In the genomic region with DNA sequence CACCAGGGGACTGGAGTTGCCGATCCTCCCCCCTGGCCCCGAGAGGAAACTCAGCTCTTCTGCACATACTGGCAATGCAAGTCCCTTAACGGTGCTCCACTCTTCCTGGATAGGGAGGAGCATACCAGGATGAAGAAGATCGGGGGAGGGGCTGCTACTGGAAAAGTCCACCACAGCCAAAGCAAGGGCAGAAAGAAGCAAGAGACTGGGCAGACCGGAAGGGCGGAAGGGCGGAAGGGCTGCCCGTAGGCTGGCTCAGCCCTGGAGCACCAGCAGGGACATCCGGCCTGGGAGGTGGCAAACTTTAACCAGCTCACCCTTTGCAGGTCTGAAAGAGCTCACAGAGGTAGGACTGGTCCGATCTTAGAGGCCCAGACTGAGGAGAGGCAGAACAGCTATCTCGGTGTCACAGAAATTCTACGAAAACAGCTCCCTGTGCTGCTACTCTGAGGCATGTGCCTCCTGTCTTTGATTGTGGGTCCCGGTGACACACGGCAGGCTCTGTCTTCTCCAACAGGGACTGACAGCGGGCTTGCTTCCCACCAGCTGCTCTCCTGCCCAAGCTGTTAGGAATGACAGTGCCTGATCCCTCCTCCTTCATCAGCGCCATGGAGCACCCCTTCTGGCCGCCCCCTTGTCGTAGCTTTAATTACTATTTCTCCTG, we compare ENCODE assay signal across 11 mouse cellular contexts.
A peak's percentile ranks its signal among the peaks of the same experiment; 100 is the strongest.
DNase-seq lines count a peak whose midpoint lies in the region; ATAC-seq and TF ChIP-seq lines count a peak whose summit lies in the region.
"Had no signal": no experiment of that assay in that cellular context is flagged by ENCODE, and none has a peak within 500 bp of the region (broad histone marks: within the 10 kb centered on the region; RNA-seq: fewer than 3 reads in every experiment).

No protein-coding gene starts in this region.

- DNase-seq in kidney, adult 2 months: peak; percentile 37
- DNase-seq in kidney, adult 18-20 months: no peak
- DNase-seq in kidney, postnatal 10 days: peak; percentile 57
- no peak for DNase-seq in natural killer cell, adult 2 months (ENCODE audit: low spot score in 2 of 2)
- DNase-seq in left cerebral cortex, postnatal 25 days (ENCODE audit: low spot score in 2 of 2): no peak
- DNase-seq in frontal cortex, adult 2 months (ENCODE audit: extremely low spot score in 1 of 2, low spot score in 1 of 2): no peak
- DNase-seq: adrenal gland, postnatal 25 days; right cerebral cortex, postnatal 4 days had no signal

- H3K9ac ChIP-seq in forebrain, embryonic 15.5 days (replicated peaks): no peak overlapping the region
- no peak overlapping the region for H3K9ac ChIP-seq in midbrain, embryonic 15.5 days

- WGBS in kidney, adult 2 months: 55% methylated on average over 18 of the region's 18 CpGs
- WGBS in forebrain, embryonic 15.5 days: 55% methylated on average over 18 of the region's 18 CpGs
- WGBS in midbrain, embryonic 15.5 days: 63% methylated on average over 18 of the region's 18 CpGs

- no peaks in the 10 kb centered on the region for H3K36me3 ChIP-seq in kidney, adult 2 months (ENCODE audit: control insufficient read depth, insufficient read depth, low read length)
- no peaks in the 10 kb centered on the region for H3K36me3 ChIP-seq in forebrain, embryonic 15.5 days
- no peaks in the 10 kb centered on the region for H3K36me3 ChIP-seq in midbrain, embryonic 15.5 days (replicated peaks)

- no peak; the same call in 1 of the 2 replicates for ATAC-seq in forebrain, embryonic 15.5 days (replicated peaks)
- no peak for ATAC-seq in midbrain, embryonic 15.5 days (replicated peaks)

- peak overlapping the region; percentile 6 for H3K27ac ChIP-seq in kidney, adult 2 months (ENCODE audit: insufficient read depth, low read depth, low read length)
- H3K27ac ChIP-seq in forebrain, embryonic 15.5 days (replicated peaks): peak overlapping the region; percentile 88
- H3K27ac ChIP-seq in midbrain, embryonic 15.5 days: peak overlapping the region; percentile 46
- H3K27ac ChIP-seq: macrophage had no signal

- H3K27me3 ChIP-seq in kidney, adult 2 months (replicated peaks; ENCODE audit: control insufficient read depth, insufficient read depth, low read length): no peaks in the 10 kb centered on the region
- no peaks in the 10 kb centered on the region for H3K27me3 ChIP-seq in forebrain, embryonic 15.5 days
- H3K27me3 ChIP-seq in midbrain, embryonic 15.5 days (replicated peaks): no peaks in the 10 kb centered on the region

- no peaks in the 10 kb centered on the region for H3K4me1 ChIP-seq in kidney, adult 2 months (ENCODE audit: control insufficient read depth, insufficient read depth, low read length)
- H3K4me1 ChIP-seq in forebrain, embryonic 15.5 days: peaks cover 86% of the 10 kb centered on the region
- peaks cover 85% of the 10 kb centered on the region for H3K4me1 ChIP-seq in midbrain, embryonic 15.5 days

- TF ChIP-seq POLR2A in kidney, adult 2 months (IDR thresholded peaks at IDR 0.05; ENCODE audit: low read depth, low read length): no peak

- no peak overlapping the region for H3K4me2 ChIP-seq in forebrain, embryonic 15.5 days (replicated peaks)
- no peak overlapping the region for H3K4me2 ChIP-seq in midbrain, embryonic 15.5 days

- intact Hi-C loops in left cerebral cortex, postnatal 25 days (cut with DNase I): no loop called here

- TF ChIP-seq CTCF in kidney, adult 2 months (conservative IDR thresholded peaks at IDR 0.05; ENCODE audit: insufficient read depth, insufficient read length, low read depth, low read length): no peak

- no peaks in the 10 kb centered on the region for H3K9me3 ChIP-seq in forebrain, embryonic 15.5 days
- H3K9me3 ChIP-seq in midbrain, embryonic 15.5 days: no peaks in the 10 kb centered on the region

- H3K4me3 ChIP-seq in kidney, adult 2 months (ENCODE audit: insufficient read depth, low read depth, low read length): no peak overlapping the region
- H3K4me3 ChIP-seq in forebrain, embryonic 15.5 days: no peak overlapping the region
- H3K4me3 ChIP-seq in midbrain, embryonic 15.5 days: no peak overlapping the region

Comparison
In these comparisons a context has a peak if more than half of its experiments do, and no peak if none do; other contexts are left out.
1. DNase-seq: peak in kidney, adult 2 months (single experiment) and kidney, postnatal 10 days (single experiment); none in kidney, adult 18-20 months (single experiment), natural killer cell, adult 2 months (0 of 2), left cerebral cortex, postnatal 25 days (0 of 2) and frontal cortex, adult 2 months (0 of 2).
2. H3K27ac ChIP-seq: peak in every context shown above with its lines; median percentile 88 in forebrain, embryonic 15.5 days; 46 in midbrain, embryonic 15.5 days; 6 in kidney, adult 2 months.